Mouse (Mus musculus): ENCODE data around the gene Otop1.

GRCm38 (mm10) chr5:38236627-38237026, 39.1 kb upstream of the Otop1 start:
- TF ChIP-seq CTCF (IDR thresholded peaks at IDR 0.05; ENCODE audit: low read depth): peak; percentile 62
- no peak for TF ChIP-seq EP300 (IDR thresholded peaks at IDR 0.05; ENCODE audit: low read depth)
